Mouse (Mus musculus) heart, postnatal 10 days (tissue): ENCODE data around the gene Arntl2. TPM values are rescaled to one million over a fixed set of nuclear protein-coding genes. Genes with fewer than 3 reads are reported as not detected.

Experiments
- total RNA-seq, 2 experiments: library from RNA; stranded (reverse); gene quantifications; 2 replicates each; pipeline ENCODE4 v1.2.3; 2021

The Arntl2 gene
- total RNA-seq, 2 experiments from 2014 or later, result 1.4 to 1.5 TPM

Other genes starting within 250 kb of the Arntl2 start
- gene Fgfr1op2, start 218.9 kb upstream of the Arntl2 start, total RNA-seq, result 10 to 100 TPM; 61.6 to 65.4 TPM
- gene Ints13, start 218.2 kb upstream of the Arntl2 start, total RNA-seq, result 10 to 100 TPM; 22.7 to 27.6 TPM
- 10 to 100 TPM; 53.8 to 59.7 TPM for gene Med21, start 153.5 kb upstream of the Arntl2 start, total RNA-seq
- 10 to 100 TPM; 23.4 to 27.1 TPM for gene Tm7sf3, start 153.2 kb upstream of the Arntl2 start, total RNA-seq
- gene Stk38l, start 71.1 kb upstream of the Arntl2 start, total RNA-seq, result 10 to 100 TPM; 18.7 to 19.1 TPM
- gene Smco2, start 54.0 kb downstream of the Arntl2 start, total RNA-seq, result under 1 TPM; 0.40 to 0.62 TPM
- gene Ppfibp1, start 92.4 kb downstream of the Arntl2 start, total RNA-seq, result 100 to 1,000 TPM in 1 of 2 experiments, 10 to 100 TPM in 1; 78.5 to 106 TPM
- not detected for gene 1700034J05Rik, start 158.4 kb downstream of the Arntl2 start, total RNA-seq
- 1 to 10 TPM; 1.1 to 1.3 TPM for gene Rep15, start 236.5 kb downstream of the Arntl2 start, total RNA-seq
- gene Mrps35, start 246.7 kb downstream of the Arntl2 start, total RNA-seq, result 100 to 1,000 TPM; 145 to 150 TPM